Mouse (Mus musculus): Measurements from ENCODE around the gene Rap1a.

Gene Rap1a

DNA sequence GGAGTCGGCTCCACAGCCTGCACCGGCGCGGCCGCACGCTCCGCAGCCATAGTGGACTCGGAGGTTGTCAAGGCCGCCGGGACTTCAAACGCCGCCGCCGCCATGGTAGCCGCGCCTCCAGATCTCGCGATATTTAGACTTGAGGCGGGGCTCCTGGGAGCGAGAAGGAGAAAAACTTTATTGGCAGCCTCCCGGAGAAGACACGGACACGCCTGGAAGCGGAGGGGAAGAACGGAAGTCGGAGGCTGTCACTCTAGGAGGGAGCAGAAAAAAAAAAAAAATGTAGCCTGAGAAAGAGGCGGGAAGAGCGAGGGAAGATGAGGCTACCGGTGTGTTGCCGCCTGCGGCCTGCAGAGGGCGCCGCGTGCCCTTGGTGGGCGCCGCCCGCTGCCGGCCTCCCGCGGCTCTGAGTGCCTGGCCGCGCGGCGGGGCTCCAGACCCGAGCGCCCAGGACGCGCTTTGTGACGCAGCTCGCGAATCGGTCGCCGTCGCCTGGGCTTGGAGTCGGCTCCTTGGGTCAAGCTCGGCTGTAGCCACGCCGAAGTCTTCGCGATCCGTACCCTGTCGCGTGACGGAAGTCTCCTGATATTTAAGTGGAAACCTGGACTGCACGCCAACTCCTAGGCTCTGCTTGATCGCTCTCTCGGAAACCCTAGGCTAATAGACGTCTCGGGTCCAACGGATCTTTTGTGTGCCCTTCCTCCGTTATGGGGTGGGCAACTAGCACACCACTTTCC, 113.6 kb downstream of the Rap1a start, which contains the start of gene Ddx20:
Gene Ddx20 (minus strand): TSS at position 251 of the 737 bp plus-strand sequence.
- peak; percentile 98 for DNase-seq (ENCODE audit: low spot score)

- DNase-seq (ENCODE audit: low spot score): peak; percentile 44
Observed at GRCm38 (mm10) chr3:105686394-105687323, 114.5 kb downstream of the Rap1a start.

- no peak for DNase-seq (ENCODE audit: low spot score)
Observed at GRCm38 (mm10) chr3:105680346-105680745, 120.8 kb downstream of the Rap1a start.
